Mouse (Mus musculus) ES-Bruce4 (cell line): ENCODE results near the gene S100a13.

Source experiments
- CTCF ChIP-seq: IDR thresholded peaks from one replicate; pipeline ENCODE4 v1.8.1; 2011; ENCODE audit warnings: low read depth, low read length
- POLR2A ChIP-seq: IDR thresholded peaks from one replicate; pipeline ENCODE4 v1.8.1; 2011; ENCODE audit warnings: low read length; ENCODE audit not compliant: insufficient read depth

GRCm38 (mm10) chr3:90475151-90475830 is 38.9 kb upstream of the S100a13 start:
- TF ChIP-seq CTCF = no peak
- no peak for TF ChIP-seq POLR2A
